Mouse (Mus musculus) hindbrain, embryonic 11.5 days (tissue): ENCODE measurements around the gene Lsm10. TPM values are rescaled to one million over a fixed set of nuclear protein-coding genes. Genes with fewer than 3 reads are reported as not detected.
A peak's percentile ranks its signal among the peaks of the same experiment; 100 is the strongest.

Experiments
- ATAC-seq: fragments of 200-750 bp; cut with Nextera tagmentation; 2 replicates; pipeline ENCODE4 v1.8.0; 2017; ENCODE audit warnings: mild to moderate bottlenecking, moderate TSS enrichment, moderate library complexity; ENCODE audit not compliant: low FRiP score
- DNase-seq: peaks from one replicate; pipeline ENCODE4 v3.0.0-alpha.2; 2015; ENCODE audit warnings: low spot score
- H3K27ac ChIP-seq: fragments of 300-500 bp; sonication (generic); 2 replicates; pipeline ENCODE4 v1.5.1; 2014; ENCODE audit warnings: mild to moderate bottlenecking, low read depth, low read length
- H3K27me3 ChIP-seq: fragments of 300-500 bp; sonication (generic); 2 replicates; pipeline ENCODE4 v1.6.1; 2014; ENCODE audit warnings: mild to moderate bottlenecking, low read length, moderate library complexity, mixed read lengths; ENCODE audit not compliant: control insufficient read depth, insufficient read depth
- H3K36me3 ChIP-seq: fragments of 300-500 bp; sonication (generic); 2 replicates; pipeline ENCODE4 v1.6.1; 2014; ENCODE audit warnings: mild to moderate bottlenecking, low read length, moderate library complexity, mixed read lengths; ENCODE audit not compliant: control insufficient read depth, insufficient read depth
- H3K4me1 ChIP-seq: fragments of 300-500 bp; sonication (generic); replicated peaks from 2 replicates; pipeline ENCODE4 v1.6.1; 2014; ENCODE audit warnings: low read length, mixed read lengths; ENCODE audit not compliant: control insufficient read depth, insufficient read depth
- H3K4me2 ChIP-seq: fragments of 300-500 bp; sonication (generic); replicated peaks from 2 replicates; pipeline ENCODE4 v1.6.1; 2014; ENCODE audit warnings: mild to moderate bottlenecking, low read depth, low read length
- H3K4me3 ChIP-seq: fragments of 300-500 bp; sonication (generic); 2 replicates; pipeline ENCODE4 v1.5.1; 2014; ENCODE audit warnings: low read depth, low read length
- H3K9ac ChIP-seq: fragments of 300-500 bp; sonication (generic); 2 replicates; pipeline ENCODE4 v1.6.1; 2014; ENCODE audit warnings: low read depth, low read length
- H3K9me3 ChIP-seq: fragments of 300-500 bp; sonication (generic); 2 replicates; pipeline ENCODE4 v1.6.1; 2016; ENCODE audit warnings: low read length; ENCODE audit not compliant: control insufficient read depth
- WGBS: fragments of 180-500 bp; shearing (Covaris S2); extraction: QIAGEN DNeasy Blood & Tissue Kit; methylation state at CpG from one replicate; pipeline ENCODE4 v1.1.7; 2014; 5-methylcytosine and 5-hydroxymethylcytosine counted together
- polyA plus RNA-seq: library from polyadenylated mRNA; unstranded; fragments of >200 nt; fragmentation: Nextera tagmentation; extraction: Ambion mirVana; gene quantifications from 2 replicates; pipeline ENCODE4 v1.2.1, GENCODE M21; 2014

Lsm10 gene
- polyA plus RNA-seq, 1 experiment from 2014 or later: 44.1 TPM

GRCm38 (mm10) chr4:126065241-126065640 lies 31.2 kb upstream of the Lsm10 start:
- no peak for ATAC-seq
- no peaks in the 10 kb centered on the region for H3K36me3 ChIP-seq
- DNase-seq: no peak
- H3K4me1 ChIP-seq: no peaks in the 10 kb centered on the region
- H3K27ac ChIP-seq: no peak overlapping the region
- no peak overlapping the region for H3K4me2 ChIP-seq
- no peaks in the 10 kb centered on the region for H3K9me3 ChIP-seq
- 89% methylated on average over 7 of the region's 7 CpGs for WGBS
- no peak overlapping the region for H3K4me3 ChIP-seq
- no peak overlapping the region for H3K9ac ChIP-seq
- H3K27me3 ChIP-seq: no peaks in the 10 kb centered on the region

DNA sequence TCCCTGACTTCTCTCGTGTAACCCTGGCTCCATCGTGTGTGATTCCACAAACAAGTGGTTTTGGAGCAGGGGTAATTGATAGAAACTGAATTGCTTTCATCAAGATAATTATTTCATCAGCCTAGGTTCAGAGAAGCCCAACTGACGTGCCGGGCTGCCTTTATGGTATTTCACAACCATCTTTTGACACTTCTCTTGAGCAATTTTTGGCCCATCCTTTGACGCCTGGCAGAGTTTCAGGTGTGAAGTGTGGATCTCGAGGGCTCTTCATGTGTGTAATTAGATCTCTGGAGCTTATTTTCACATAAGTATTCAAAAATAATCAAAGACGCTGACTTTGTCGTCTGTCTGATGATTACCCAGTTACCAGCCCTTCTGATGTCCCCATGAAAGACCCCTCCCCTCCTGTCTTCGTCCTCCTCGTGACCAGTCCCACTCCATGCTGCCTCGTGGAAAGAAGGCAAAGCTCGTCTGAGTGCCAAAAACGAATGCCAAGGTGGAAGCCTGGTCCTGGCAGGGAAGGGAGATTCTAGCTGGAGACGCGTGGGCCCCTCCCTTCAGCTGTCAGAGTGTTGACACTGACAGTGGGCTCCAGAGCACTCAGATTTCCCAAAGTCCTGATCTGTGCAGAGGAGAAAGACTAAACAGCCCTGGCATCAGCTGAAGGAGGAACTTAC lies 28.9 kb upstream of the Lsm10 start:
- Histone ChIP-seq H3K9ac (no peak overlapping the region), H3K4me2 (no peak overlapping the region), H3K27me3 (no peaks in the 10 kb centered on the region), H3K4me3 (no peak overlapping the region), H3K4me1 (no peaks in the 10 kb centered on the region), H3K9me3 (no peaks in the 10 kb centered on the region), H3K27ac (no peak overlapping the region), H3K36me3 (no peaks in the 10 kb centered on the region)
- ATAC-seq (no peak), DNase-seq (no peak)
- 82% methylated on average over 15 of the region's 15 CpGs for WGBS

- Histone ChIP-seq H3K4me1 (no peaks in the 10 kb centered on the region), H3K9ac (no peak overlapping the region), H3K36me3 (no peaks in the 10 kb centered on the region), H3K27ac (no peak overlapping the region), H3K9me3 (no peaks in the 10 kb centered on the region), H3K4me2 (no peak overlapping the region), H3K4me3 (no peak overlapping the region), H3K27me3 (no peaks in the 10 kb centered on the region)
- ATAC-seq: no peak
- no peak for DNase-seq
- WGBS: 89% methylated on average over 6 of the region's 6 CpGs
These were observed 27.6 kb upstream of the Lsm10 start for GRCm38 (mm10) chr4:126068842-126069241.

- DNase-seq (no peak), ATAC-seq (no peak)
- WGBS: 86% methylated on average over 6 of the region's 6 CpGs
- Histone ChIP-seq H3K9me3 (no peaks in the 10 kb centered on the region), H3K9ac (no peak overlapping the region), H3K27me3 (no peaks in the 10 kb centered on the region), H3K36me3 (no peaks in the 10 kb centered on the region), H3K4me2 (no peak overlapping the region), H3K4me3 (no peak overlapping the region), H3K27ac (no peak overlapping the region), H3K4me1 (no peaks in the 10 kb centered on the region)
These were observed 18.6 kb upstream of the Lsm10 start for GRCm38 (mm10) chr4:126077833-126078232.

DNA sequence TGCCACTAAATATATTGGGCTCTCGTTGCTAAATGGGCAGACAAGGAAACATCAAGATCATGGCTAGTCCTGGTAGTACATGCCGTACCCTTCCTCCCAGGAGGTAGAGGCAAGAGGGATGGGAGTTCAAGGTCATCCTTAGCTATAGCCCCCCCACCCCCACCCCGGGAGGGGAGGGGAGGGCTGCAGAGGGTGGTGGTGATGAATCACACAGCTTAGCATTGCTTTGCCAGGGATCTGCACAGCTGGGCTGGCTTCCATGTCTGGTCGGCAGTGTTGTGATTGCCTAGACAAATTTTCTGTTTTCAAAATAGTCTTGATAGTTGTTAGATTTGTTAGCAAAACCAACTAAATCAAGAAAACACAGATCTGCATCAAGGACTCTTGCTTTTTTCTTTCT lies 17.2 kb upstream of the Lsm10 start:
- ATAC-seq: no peak
- WGBS: 84% methylated on average over 4 of the region's 4 CpGs

DNA sequence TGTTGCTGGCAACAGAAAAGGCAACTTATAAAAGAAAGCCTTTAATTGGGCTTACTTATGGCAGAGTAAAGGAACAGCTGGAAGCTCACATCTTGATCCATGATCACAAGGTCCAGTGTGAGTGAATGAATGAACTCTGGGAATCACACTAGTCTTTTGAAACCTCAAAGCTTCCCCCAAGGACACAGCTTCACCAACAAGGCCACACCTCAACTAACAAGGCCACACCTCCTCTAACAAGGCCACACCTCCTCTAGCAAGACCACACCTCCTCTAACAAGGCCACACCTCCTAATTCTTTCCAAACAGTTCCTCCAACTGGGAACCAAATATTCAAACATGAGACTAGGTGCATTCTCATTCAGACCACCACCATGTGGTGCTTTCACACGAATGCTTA lies 14.8 kb upstream of the Lsm10 start:
- no peak overlapping the region for H3K4me3 ChIP-seq
- H3K9me3 ChIP-seq: no peaks in the 10 kb centered on the region
- 86% methylated on average over 1 of the region's 1 CpGs for WGBS
- no peak overlapping the region for H3K9ac ChIP-seq
- no peaks in the 10 kb centered on the region for H3K36me3 ChIP-seq
- H3K27me3 ChIP-seq: no peaks in the 10 kb centered on the region
- ATAC-seq (no peak), DNase-seq (no peak)
- no peaks in the 10 kb centered on the region for H3K4me1 ChIP-seq
- no peak overlapping the region for H3K27ac ChIP-seq
- H3K4me2 ChIP-seq: no peak overlapping the region

More for the DNA sequence above, 17.2 kb upstream of the Lsm10 start:
- Histone ChIP-seq H3K9ac (no peak overlapping the region), H3K4me1 (no peaks in the 10 kb centered on the region), H3K36me3 (no peaks in the 10 kb centered on the region), H3K4me3 (no peak overlapping the region), H3K4me2 (no peak overlapping the region), H3K27ac (no peak overlapping the region), H3K27me3 (no peaks in the 10 kb centered on the region), H3K9me3 (no peaks in the 10 kb centered on the region)
- DNase-seq: no peak

DNA sequence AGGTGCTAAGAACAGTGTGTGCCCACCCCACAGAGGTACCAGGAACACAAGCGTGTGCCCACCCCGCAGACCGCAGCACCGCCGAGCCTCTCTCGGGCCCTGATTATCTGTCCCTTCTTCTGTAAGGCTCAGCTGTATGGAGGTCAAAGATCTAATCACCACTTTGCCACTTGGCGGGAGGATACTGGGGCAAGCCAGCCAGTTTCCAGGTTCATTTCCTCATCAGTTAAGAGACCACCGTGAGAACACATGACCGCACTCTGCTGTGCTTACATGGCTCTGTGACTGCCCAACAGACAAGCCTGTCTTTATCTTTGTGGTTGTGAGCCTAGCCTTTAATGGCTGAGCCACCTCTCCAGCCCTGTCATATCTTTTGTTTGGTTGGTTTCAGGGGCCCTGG lies 13.4 kb upstream of the Lsm10 start:
- Histone ChIP-seq H3K4me1 (no peaks in the 10 kb centered on the region), H3K36me3 (no peaks in the 10 kb centered on the region), H3K27ac (no peak overlapping the region), H3K4me3 (no peak overlapping the region), H3K9ac (no peak overlapping the region), H3K9me3 (no peaks in the 10 kb centered on the region), H3K27me3 (no peaks in the 10 kb centered on the region), H3K4me2 (no peak overlapping the region)
- DNase-seq: no peak
- 93% methylated on average over 9 of the region's 9 CpGs for WGBS
- no peak for ATAC-seq

- no peak overlapping the region for H3K4me3 ChIP-seq
- 75% methylated on average over 8 of the region's 8 CpGs for WGBS
- H3K9ac ChIP-seq: no peak overlapping the region
- no peaks in the 10 kb centered on the region for H3K27me3 ChIP-seq
- DNase-seq: no peak
- no peaks in the 10 kb centered on the region for H3K36me3 ChIP-seq
- no peaks in the 10 kb centered on the region for H3K9me3 ChIP-seq
- no peaks in the 10 kb centered on the region for H3K4me1 ChIP-seq
- no peak overlapping the region for H3K4me2 ChIP-seq
- ATAC-seq: no peak
- no peak overlapping the region for H3K27ac ChIP-seq
These were observed 12.0 kb upstream of the Lsm10 start for GRCm38 (mm10) chr4:126084382-126084781.

GRCm38 (mm10) chr4:126085996-126086576 lies 10.3 kb upstream of the Lsm10 start:
- DNase-seq (peak; percentile 91), ATAC-seq (peak; percentile 43; the same call in 1 of the 2 replicates)
- H3K4me1 ChIP-seq: no peaks in the 10 kb centered on the region
- 34% methylated on average over 7 of the region's 7 CpGs for WGBS
- H3K27ac ChIP-seq: no peak overlapping the region
- no peak overlapping the region for H3K9ac ChIP-seq
- no peaks in the 10 kb centered on the region for H3K36me3 ChIP-seq
- no peak overlapping the region for H3K4me3 ChIP-seq
- no peaks in the 10 kb centered on the region for H3K27me3 ChIP-seq
- no peaks in the 10 kb centered on the region for H3K9me3 ChIP-seq
- no peak overlapping the region for H3K4me2 ChIP-seq
